Mouse (Mus musculus): ENCODE data around the gene Nlk.

The Nlk gene

DNA sequence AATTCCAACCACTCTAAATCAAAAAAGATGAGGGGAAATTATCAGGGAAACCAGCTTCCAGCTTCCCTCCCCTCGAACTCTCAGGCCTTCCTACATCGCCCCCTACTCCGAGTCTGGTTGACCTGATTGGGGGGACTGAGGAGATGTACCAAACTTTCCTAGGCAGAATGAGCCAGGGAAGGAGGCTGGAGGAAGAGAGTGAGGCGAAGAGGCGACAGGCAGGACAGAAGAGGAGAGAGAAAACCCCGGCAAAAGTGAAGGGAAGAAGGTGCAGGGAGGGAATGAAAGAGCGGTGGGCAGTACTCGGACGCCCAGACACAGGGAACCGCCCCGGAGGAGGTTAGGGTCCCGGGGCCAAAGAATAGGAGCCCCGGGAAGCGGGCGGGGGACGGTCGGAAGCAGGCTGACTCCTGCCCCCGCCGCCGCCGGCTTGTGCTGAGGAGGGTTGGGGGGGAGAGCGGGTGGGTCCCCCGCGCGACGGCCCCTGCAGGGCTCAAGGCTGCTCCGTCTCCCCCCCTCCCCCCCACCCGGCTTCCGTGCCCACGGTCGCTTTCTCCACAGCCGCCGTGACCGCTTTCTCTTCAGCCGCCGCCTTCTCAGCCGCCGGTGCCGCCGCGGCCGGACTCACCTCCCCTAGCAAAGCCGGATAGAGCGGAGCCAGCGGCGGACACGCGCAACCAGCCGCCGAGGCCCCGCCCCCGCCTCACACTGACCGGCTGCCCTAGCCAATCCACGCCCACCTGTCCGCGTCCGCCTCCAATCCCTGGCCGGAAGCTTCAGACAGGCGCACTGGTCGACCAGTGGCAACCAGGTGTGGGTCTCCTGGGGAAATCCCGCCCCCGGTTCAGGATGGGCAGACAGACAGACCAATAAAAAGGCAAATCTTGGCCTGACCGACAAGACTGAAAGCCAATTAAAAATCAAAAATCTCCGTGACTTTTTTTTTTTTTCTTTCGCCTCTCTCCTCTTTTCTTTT lies at the start of gene Nlk:
Nlk (minus strand) TSS at position 597 of the 976 bp plus-strand sequence.
- peak; percentile 81 for DNase-seq (ENCODE audit: extremely low read depth, low read depth, low spot score)

DNA sequence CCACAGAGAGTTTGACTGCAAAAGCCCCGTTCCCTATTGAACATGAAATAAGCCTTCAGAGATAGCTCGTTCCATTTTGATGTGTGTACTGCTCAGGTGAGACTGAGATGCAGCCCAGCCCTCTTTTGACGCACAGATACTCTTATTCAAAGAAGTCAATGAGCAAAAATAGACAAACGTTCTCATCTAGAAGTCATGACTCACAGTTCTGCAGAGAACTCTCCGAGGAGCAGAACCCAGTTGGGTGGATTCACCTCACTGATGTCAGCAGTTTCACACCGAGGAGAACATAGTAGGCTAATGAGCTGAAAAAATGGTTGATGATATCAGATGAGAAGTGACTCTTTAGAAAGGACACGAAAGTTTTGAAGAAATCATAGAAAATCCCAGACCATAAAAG lies 49.1 kb upstream of the Nlk start:
- no peak for DNase-seq (ENCODE audit: extremely low read depth, low read depth, low spot score)

DNA sequence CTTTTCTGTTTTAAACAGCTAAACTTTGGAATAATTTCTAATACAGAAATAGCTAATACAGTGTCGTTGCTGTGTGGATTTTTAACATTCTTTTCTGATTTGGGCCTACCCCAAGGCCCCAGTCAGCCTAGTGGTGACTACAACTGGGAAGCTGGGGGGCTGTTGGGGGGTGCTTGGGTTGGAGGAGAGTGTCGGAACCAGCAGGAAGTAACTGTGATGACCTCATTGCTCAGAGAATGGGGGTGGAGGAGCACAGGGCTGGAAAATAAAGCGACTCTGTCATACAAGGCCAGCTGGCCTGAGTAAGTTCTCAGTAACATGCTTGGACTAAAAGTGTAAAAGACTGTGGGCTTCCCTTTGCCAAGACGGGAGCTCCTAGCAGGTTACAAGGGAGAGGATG lies 48.3 kb upstream of the Nlk start:
- no peak for DNase-seq (ENCODE audit: extremely low read depth, low read depth, low spot score)

GRCm38 (mm10) chr11:78742461-78742860 lies 45.3 kb upstream of the Nlk start:
- DNase-seq (ENCODE audit: extremely low read depth, low read depth, low spot score), result no peak

DNA sequence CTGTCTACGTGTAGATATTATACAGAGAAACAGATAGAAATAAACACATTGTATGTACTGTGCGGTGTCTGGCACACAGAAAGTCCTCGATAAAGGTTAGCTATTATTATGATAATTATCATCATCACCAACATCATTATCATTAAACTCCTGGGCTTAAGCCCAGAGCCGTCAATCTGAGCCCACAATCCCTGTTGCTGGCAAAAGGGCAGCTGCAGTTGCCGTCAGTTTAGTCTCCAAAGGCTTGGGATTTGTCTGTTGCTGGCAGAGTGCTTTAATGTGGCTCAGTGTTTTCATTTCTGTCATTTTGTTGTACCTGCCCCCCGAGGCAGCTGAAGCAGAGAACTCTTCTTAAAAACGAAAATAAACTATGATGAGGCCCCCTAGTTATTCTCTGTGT lies 44.8 kb upstream of the Nlk start:
- no peak for DNase-seq (ENCODE audit: extremely low read depth, low read depth, low spot score)

DNA sequence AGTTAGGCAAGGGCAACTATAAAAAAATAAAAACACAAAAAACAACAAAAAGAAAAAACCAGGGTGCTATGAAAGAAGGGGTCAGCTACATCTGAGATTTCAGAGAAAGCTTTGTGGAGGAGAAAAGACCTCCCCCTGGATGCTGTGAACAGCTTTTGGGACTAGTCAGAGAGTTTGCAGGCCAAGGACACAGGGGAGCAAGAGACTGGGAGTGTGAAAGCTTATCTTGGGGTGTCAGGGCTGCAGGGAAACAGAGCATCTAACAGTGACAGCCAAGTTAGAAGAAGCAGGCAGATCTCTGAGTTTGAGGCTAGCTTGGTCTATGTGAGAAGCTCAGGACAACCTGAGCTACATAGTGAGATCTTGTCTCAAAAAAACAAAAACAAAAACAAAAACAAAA lies 42.2 kb upstream of the Nlk start:
- DNase-seq (ENCODE audit: extremely low read depth, low read depth, low spot score), result no peak

DNA sequence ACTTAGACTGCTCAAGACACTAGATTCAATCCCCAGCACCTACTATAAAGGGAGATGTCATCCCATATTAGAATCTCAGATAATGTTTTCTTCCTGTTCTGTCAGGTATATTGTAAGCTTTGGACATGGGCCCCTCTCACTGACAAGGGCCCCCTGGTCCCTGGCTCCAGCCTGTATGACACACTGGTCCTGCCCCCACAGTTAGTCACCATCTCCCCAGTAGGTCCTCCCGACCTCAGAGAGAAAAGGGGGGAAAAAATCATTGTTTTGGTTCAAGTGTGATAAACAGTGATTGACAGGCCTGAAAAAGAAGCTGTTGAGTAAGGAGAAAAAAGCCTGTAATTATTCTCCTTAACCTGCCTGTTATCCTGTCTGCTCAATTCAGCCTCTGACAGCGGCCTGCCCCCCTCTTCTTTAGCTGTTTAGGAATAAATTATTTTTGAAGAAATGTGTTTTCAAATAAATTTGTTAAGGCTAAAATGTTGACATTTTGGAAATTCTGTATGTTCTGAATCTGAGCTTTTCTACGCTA lies 39.8 kb upstream of the Nlk start:
- DNase-seq (ENCODE audit: extremely low read depth, low read depth, low spot score), result no peak

DNA sequence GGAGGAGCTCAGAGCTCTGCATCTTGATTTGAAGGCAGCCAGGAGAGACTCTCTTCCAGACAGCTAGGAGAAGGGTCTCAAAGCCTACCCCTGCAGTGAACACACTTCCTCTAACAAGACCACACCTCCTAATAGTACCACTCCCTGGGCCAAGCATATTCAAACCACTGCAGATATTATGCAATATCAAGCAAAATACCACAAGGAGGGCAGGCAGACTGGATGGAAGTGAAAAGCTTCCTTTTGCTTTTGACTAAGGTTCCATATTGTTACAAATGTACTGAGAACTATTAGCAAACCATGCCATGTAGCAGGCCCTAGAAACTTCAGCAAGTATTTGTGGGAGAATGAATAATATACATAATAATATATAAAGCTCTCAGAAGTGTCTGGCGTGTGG lies 38.0 kb upstream of the Nlk start:
- no peak for DNase-seq (ENCODE audit: extremely low read depth, low read depth, low spot score)

GRCm38 (mm10) chr11:78732619-78733018 lies 35.4 kb upstream of the Nlk start:
- no peak for DNase-seq (ENCODE audit: extremely low read depth, low read depth, low spot score)

GRCm38 (mm10) chr11:78730902-78731301 lies 33.7 kb upstream of the Nlk start:
- no peak for DNase-seq (ENCODE audit: extremely low read depth, low read depth, low spot score)

DNA sequence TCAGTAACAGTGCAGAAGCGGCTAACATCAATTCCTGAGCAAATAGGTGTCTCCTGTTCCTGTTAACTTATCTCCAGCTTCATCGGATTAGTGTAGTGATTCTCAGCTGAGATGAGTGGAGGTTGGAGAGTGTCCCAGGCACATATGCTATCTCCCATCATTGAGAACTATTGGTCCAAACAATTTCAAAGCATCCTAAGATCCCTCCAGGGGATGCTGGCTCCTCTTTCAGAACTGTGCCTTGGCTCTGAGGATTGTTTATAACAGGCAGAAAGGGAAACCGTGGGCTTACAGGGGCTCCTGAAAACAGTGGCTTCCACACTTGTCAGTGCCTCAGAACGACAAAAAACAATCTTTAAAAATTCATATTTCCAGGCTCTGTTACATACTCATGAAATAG lies 30.9 kb upstream of the Nlk start:
- no peak for DNase-seq (ENCODE audit: extremely low read depth, low read depth, low spot score)

GRCm38 (mm10) chr11:78726366-78726765 lies 29.2 kb upstream of the Nlk start:
- DNase-seq (ENCODE audit: extremely low read depth, low read depth, low spot score), result no peak

GRCm38 (mm10) chr11:78724792-78725191 lies 27.6 kb upstream of the Nlk start:
- DNase-seq (ENCODE audit: extremely low read depth, low read depth, low spot score), result peak; percentile 79

DNA sequence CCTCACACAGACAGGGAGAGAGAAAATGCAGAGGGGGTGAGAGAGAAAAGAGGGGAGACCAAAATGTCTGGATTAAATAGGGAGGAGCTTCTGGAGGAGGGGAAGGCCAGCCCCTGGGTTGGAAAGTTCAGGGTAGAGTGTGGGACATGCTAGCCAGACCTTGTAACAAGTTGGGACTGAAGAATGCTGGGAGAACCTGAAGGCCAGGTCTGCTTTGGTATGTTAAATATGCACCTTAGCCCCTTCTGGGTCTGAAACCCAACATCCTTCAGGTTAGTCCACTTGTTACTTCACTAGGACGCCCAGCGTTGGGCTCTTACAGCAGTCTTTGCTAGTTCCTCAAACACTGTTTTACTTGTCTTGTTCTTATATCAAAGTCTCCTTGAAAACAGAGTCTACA lies 24.2 kb upstream of the Nlk start:
- DNase-seq (ENCODE audit: extremely low read depth, low read depth, low spot score), result no peak

DNA sequence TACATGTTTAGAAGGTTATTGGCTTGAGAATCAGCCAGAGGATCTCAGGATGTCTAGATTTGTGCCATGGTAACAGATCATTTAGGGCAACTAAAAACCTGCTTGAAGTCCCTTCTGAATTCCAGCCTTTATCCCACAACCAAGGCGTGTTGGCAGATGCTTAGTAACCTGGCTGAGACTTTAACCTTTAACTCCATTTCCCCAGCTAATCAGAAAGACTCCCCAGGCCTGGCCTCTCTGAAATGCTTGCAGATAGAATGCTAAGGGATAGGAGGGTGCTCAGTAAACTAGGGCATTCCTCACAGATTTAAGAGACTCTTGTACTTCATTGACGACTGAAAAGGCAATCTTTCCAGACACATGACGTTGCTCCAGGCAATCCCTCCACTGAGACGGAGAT lies 20.5 kb upstream of the Nlk start:
- DNase-seq (ENCODE audit: extremely low read depth, low read depth, low spot score), result no peak

- no peak for DNase-seq (ENCODE audit: extremely low read depth, low read depth, low spot score)
Observed at GRCm38 (mm10) chr11:78708642-78709041, 11.5 kb upstream of the Nlk start.

- no peak for DNase-seq (ENCODE audit: extremely low read depth, low read depth, low spot score)
Observed at GRCm38 (mm10) chr11:78706026-78706425, 8.9 kb upstream of the Nlk start.

DNA sequence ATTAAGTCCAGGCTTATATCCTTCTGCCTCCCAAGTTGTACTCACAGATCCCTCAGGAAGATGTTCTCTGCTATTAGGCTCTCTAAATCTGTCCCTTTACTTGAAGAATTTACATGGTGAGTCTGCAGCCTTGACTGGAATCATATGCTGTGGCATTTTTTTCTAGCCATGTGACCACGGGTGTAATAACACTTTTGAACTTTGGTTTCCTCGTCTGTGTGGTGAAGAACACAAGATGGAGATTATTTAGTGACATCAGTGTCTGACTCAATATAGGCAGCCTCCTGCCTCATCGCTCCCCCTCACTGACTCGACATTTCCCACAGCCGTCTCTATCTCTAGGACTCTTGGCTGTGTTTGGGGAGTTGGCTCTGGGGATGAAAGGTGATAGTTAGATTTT lies 5.9 kb upstream of the Nlk start:
- no peak for DNase-seq (ENCODE audit: extremely low read depth, low read depth, low spot score)

DNA sequence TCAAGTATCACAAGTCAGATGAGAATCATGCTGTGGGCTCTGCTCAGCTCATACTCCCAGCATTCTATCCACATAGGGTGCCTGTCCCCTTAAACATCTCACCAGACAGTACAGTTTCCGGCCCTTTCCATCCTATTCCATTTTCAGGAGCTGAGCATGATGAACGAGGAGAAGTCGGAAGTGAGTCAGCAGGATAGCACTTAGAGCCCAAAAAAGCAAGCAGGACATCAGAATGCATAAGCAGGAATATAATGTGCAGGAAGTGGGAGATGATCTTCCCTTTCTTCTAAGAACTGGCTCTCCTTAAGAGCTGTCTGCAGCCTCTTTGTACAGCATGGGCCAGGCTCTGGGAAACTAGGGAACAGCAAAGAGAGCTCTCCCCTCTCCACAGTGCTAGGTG lies 5.1 kb upstream of the Nlk start:
- DNase-seq (ENCODE audit: extremely low read depth, low read depth, low spot score), result no peak

DNA sequence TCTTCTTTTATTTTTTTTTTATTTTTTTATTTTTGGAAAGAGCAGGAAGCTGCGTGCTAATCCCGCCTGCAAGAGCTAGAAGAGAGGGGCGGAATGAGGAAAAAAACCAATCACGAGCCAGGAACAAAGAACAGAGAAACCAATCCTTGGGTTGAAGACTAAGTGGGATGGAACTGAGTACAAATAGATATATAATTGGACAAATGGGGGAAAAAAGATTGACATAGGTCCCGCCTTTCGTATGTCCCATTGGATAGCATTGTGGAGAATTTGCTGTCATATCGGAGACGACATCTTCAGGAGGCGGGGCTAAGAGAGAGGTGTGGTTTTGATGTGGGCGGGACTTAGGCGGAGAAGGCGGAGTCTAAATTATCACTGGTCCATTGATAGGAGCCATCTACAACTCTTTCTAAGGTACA lies 589 bp upstream of the Nlk start:
- peak; percentile 82 for DNase-seq (ENCODE audit: extremely low read depth, low read depth, low spot score)

DNA sequence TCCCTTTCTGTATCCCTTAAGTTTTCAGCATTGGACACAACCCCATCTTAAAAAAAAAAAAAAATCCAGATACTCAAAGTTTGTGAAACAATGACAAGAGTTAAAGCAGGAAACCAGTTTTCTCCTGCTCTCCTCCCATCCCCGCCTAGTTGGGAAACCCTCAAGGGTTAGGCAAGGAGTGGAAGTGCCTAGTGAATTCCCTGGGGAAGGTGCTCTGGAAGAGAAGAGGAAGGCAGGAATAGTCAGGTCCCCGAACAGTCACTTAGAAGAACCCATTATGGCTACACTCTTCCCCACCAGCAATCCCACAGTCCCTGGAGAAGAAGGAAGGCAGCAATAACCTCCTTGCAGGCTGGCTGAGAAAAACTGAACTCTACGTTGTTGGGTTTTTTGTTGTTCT lies 2.9 kb downstream of the Nlk start:
- no peak for DNase-seq (ENCODE audit: extremely low read depth, low read depth, low spot score)

GRCm38 (mm10) chr11:78693307-78693706 lies 3.9 kb downstream of the Nlk start:
- DNase-seq (ENCODE audit: extremely low read depth, low read depth, low spot score), result no peak

DNA sequence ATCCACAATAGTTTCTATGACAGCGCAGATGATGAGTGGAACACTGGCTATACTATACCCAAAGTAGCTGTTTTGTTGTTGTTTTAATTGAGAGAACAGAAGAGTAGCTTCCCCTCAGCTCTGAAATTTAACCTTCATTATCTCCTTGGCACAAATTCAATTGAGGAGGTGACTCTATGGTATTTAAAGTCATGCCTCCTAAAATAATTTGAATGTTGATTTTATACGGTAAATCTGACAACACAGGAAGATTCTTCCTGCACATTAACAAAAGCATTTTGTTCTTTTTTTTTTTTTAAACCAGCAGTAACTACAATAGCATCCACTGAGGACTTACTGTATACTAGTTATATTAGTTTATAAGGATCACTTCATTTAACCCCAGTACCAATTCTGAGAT lies 6.0 kb downstream of the Nlk start:
- no peak for DNase-seq (ENCODE audit: extremely low read depth, low read depth, low spot score)
